Mouse (Mus musculus) regulatory T cell (primary cell): Measurements from ENCODE around the gene Rhbdl3.

Experiments used
- in situ Hi-C: fragments of 300-600 bp; cut with MboI, MseI; formaldehyde crosslinking; loops from one replicate; pipeline ENCODE4 v1.15.1; 2025; ENCODE audit warnings: high pct_unique_total_duplicates

Rhbdl3 gene

GRCm38 (mm10) chr11:80300551-80301315 lies at the start of gene Rhbdl3:
Gene Rhbdl3 (plus strand): TSS chr11:80300912.
- in situ Hi-C loops = no loop called here

GRCm38 (mm10) chr11:80264137-80264536 lies 36.6 kb upstream of the Rhbdl3 start:
- in situ Hi-C loops = no loop called here

- in situ Hi-C loops = loop anchor here (10.0 kb wide), 1 partner anchor 184 kb away; no protein-coding TSS in a partner anchor
Measured at GRCm38 (mm10) chr11:80271096-80271495, 29.6 kb upstream of the Rhbdl3 start.

- in situ Hi-C loops = loop anchor here (10.0 kb wide), 1 partner anchor 180 kb away; no protein-coding TSS in a partner anchor
Measured at GRCm38 (mm10) chr11:80275011-80275410, 25.7 kb upstream of the Rhbdl3 start.

GRCm38 (mm10) chr11:80278054-80278453 lies 22.7 kb upstream of the Rhbdl3 start:
- in situ Hi-C loops = loop anchor here (10.0 kb wide), 1 partner anchor 177 kb away; no protein-coding TSS in a partner anchor

- in situ Hi-C loops = loop anchor here (5.0 kb wide), 1 partner anchor 69 kb away; no protein-coding TSS in a partner anchor
Measured at GRCm38 (mm10) chr11:80283786-80284185, 16.9 kb upstream of the Rhbdl3 start.

- in situ Hi-C loops = loop anchor here (5.0 kb wide), 1 partner anchor 68 kb away; no protein-coding TSS in a partner anchor
Measured at GRCm38 (mm10) chr11:80284641-80285040, 16.1 kb upstream of the Rhbdl3 start.

- in situ Hi-C loops = no loop called here
Measured at GRCm38 (mm10) chr11:80287150-80287549, 13.6 kb upstream of the Rhbdl3 start.

GRCm38 (mm10) chr11:80289701-80290445 lies 10.8 kb upstream of the Rhbdl3 start:
- in situ Hi-C loops = no loop called here

GRCm38 (mm10) chr11:80291004-80291403 lies 9.7 kb upstream of the Rhbdl3 start:
- in situ Hi-C loops = no loop called here

- in situ Hi-C loops = no loop called here
Measured at GRCm38 (mm10) chr11:80292463-80292862, 8.2 kb upstream of the Rhbdl3 start.

GRCm38 (mm10) chr11:80295066-80295465 lies 5.6 kb upstream of the Rhbdl3 start:
- in situ Hi-C loops = no loop called here

- in situ Hi-C loops = no loop called here
Measured at GRCm38 (mm10) chr11:80295785-80296184, 4.9 kb upstream of the Rhbdl3 start.

- in situ Hi-C loops = no loop called here
Measured at GRCm38 (mm10) chr11:80299513-80300235, 1.0 kb upstream of the Rhbdl3 start.

GRCm38 (mm10) chr11:80301316-80302045 lies 769 bp downstream of the Rhbdl3 start:
- in situ Hi-C loops = no loop called here

GRCm38 (mm10) chr11:80302046-80302390 lies 1.3 kb downstream of the Rhbdl3 start:
- in situ Hi-C loops = no loop called here

- in situ Hi-C loops = no loop called here
Measured at GRCm38 (mm10) chr11:80302536-80302935, 1.8 kb downstream of the Rhbdl3 start.

GRCm38 (mm10) chr11:80303746-80304145 lies 3.0 kb downstream of the Rhbdl3 start:
- in situ Hi-C loops = no loop called here

- in situ Hi-C loops = no loop called here
Measured at GRCm38 (mm10) chr11:80304846-80305245, 4.1 kb downstream of the Rhbdl3 start.

- in situ Hi-C loops = no loop called here
Measured at GRCm38 (mm10) chr11:80308537-80308936, 7.8 kb downstream of the Rhbdl3 start.

- in situ Hi-C loops = no loop called here
Measured at GRCm38 (mm10) chr11:80311271-80311670, 10.6 kb downstream of the Rhbdl3 start.
